Mouse (Mus musculus) liver, embryonic 16.5 days (tissue): Measurements from ENCODE around the gene Rtn4rl1. TPM values are rescaled to one million over a fixed set of nuclear protein-coding genes. Genes with fewer than 3 reads are reported as not detected.

ENCODE experiments used
- ATAC-seq: fragments of 200-750 bp; cut with Nextera tagmentation; 2 replicates; pipeline ENCODE4 v1.8.0; 2017; ENCODE audit warnings: low read depth, mild to moderate bottlenecking, moderate number of reproducible peaks, moderate library complexity
- H3K27ac ChIP-seq: fragments of 300-500 bp; sonication (generic); 2 replicates; pipeline ENCODE4 v1.5.1; 2014; ENCODE audit warnings: mild to moderate bottlenecking, low read length
- H3K27me3 ChIP-seq: fragments of 300-500 bp; sonication (generic); 2 replicates; pipeline ENCODE4 v1.6.1; 2014; ENCODE audit warnings: low read depth, low read length, mixed read lengths; ENCODE audit not compliant: control insufficient read depth, insufficient read depth
- H3K36me3 ChIP-seq: fragments of 300-500 bp; sonication (generic); 2 replicates; pipeline ENCODE4 v1.6.1; 2014; ENCODE audit warnings: mild to moderate bottlenecking; ENCODE audit not compliant: control insufficient read depth, insufficient read depth
- H3K4me1 ChIP-seq: fragments of 300-500 bp; sonication (generic); 2 replicates; pipeline ENCODE4 v1.6.1; 2014; ENCODE audit warnings: low read depth, low read length, mixed read lengths; ENCODE audit not compliant: control insufficient read depth
- H3K4me2 ChIP-seq: fragments of 300-500 bp; sonication (generic); 2 replicates; pipeline ENCODE4 v1.6.1; 2014; ENCODE audit warnings: low read depth, low read length, mixed read lengths
- H3K4me3 ChIP-seq: fragments of 300-500 bp; sonication (generic); 2 replicates; pipeline ENCODE4 v1.5.1; 2014; ENCODE audit warnings: low read depth, mild to moderate bottlenecking, low read length
- H3K9ac ChIP-seq: fragments of 300-500 bp; sonication (generic); 2 replicates; pipeline ENCODE4 v1.6.1; 2014; ENCODE audit warnings: low read depth, low read length
- H3K9me3 ChIP-seq: fragments of 300-500 bp; sonication (generic); replicated peaks from 2 replicates; pipeline ENCODE4 v1.6.1; 2016; ENCODE audit warnings: low read length; ENCODE audit not compliant: control insufficient read depth
- WGBS: fragments of 180-500 bp; shearing (Covaris S2); extraction: QIAGEN DNeasy Blood & Tissue Kit; methylation state at CpG from one replicate; pipeline ENCODE4 v1.1.7; 2014; ENCODE audit not compliant: insufficient replicate concordance; 5-methylcytosine and 5-hydroxymethylcytosine counted together
- polyA plus RNA-seq: library from polyadenylated mRNA; unstranded; fragments of >200 nt; fragmentation: Nextera tagmentation; extraction: Ambion mirVana; gene quantifications from 2 replicates; pipeline ENCODE4 v1.2.1, GENCODE M21; 2015

Gene Rtn4rl1
- polyA plus RNA-seq, 1 experiment from 2014 or later: 0.44 TPM

DNA sequence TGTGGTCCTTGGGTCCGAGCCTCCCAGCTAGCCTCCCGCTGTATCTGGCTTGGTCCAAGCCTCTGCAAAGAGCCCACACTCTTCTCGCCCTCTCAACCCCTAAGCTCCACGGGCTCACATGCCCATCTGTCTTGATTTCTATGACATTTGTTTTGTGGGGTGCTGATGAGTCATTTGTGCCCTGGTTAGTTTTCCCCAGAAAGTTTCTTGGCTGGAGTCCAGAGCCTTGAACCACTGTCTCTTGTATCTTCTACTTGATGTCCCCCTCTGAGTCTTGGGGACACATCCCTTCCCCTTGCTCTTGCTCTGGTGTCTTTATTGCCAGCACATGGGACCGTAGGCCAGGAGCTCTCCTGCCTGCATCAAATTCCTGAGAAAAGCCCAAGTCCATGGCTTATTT, 6.4 kb downstream of the Rtn4rl1 start:
- no peak overlapping the region for H3K9ac ChIP-seq
- H3K27me3 ChIP-seq: peaks cover 24% of the 10 kb centered on the region

DNA sequence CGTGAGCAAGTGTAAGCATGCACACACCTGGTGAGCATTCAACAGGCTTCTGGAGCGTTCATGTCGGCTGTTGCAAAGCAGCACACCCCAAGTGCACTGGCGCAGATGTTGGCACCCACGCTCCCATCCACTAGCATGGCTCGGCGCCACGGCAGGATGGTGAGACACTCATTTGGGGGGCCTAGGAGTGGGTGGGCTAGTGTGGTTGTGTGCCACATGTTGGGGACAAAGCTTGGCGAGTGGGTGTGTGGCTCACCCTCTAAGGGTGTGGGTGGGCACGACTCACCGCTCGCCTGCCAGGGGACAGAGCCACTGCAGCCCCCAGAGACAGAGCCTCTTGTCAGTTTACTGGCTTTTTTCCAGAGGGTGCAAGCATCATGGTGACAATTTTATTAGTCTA, 7.4 kb downstream of the Rtn4rl1 start:
- H3K27me3 ChIP-seq: peaks cover 14% of the 10 kb centered on the region
- WGBS: 79% methylated on average over 12 of the region's 12 CpGs
- H3K9me3 ChIP-seq: no peaks in the 10 kb centered on the region
- H3K4me1 ChIP-seq: peaks cover 5% of the 10 kb centered on the region
- no peak overlapping the region for H3K9ac ChIP-seq
- ATAC-seq: no peak
- no peak overlapping the region for H3K4me2 ChIP-seq
- H3K4me3 ChIP-seq: no peak overlapping the region
- no peaks in the 10 kb centered on the region for H3K36me3 ChIP-seq
- H3K27ac ChIP-seq: no peak overlapping the region

More for the DNA sequence above, 6.4 kb downstream of the Rtn4rl1 start:
- no peak for ATAC-seq
- Histone ChIP-seq H3K4me3 (no peak overlapping the region), H3K9me3 (no peaks in the 10 kb centered on the region), H3K4me2 (no peak overlapping the region), H3K4me1 (peaks cover 7% of the 10 kb centered on the region), H3K27ac (no peak overlapping the region), H3K36me3 (no peaks in the 10 kb centered on the region)
- 48% methylated on average over 5 of the region's 5 CpGs for WGBS

DNA sequence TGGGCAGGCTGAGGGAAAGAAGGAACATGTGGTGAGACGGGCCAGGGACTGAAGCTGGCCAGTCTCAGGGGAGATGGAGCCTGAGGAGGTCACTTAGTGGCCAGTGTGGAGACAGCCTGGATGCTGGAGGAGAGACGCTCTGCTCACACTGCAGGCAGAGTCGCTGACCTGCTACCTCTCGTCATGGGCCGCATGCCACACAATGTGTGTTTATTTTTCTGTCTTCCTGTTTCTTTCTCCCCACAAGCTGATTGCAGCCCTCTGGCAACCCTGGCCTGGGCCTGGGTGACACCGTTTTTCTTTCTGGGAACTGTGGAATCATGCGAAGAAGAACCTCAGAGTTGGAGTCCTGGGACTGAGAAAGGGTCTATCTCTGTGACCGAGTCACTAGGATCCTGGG, 8.1 kb downstream of the Rtn4rl1 start:
- Histone ChIP-seq H3K9ac (no peak overlapping the region), H3K36me3 (no peaks in the 10 kb centered on the region), H3K27me3 (peaks cover 7% of the 10 kb centered on the region), H3K4me1 (peaks cover 5% of the 10 kb centered on the region), H3K9me3 (no peaks in the 10 kb centered on the region), H3K4me3 (no peak overlapping the region), H3K27ac (no peak overlapping the region), H3K4me2 (no peak overlapping the region)
- ATAC-seq: no peak
- WGBS: 54% methylated on average over 8 of the region's 8 CpGs

DNA sequence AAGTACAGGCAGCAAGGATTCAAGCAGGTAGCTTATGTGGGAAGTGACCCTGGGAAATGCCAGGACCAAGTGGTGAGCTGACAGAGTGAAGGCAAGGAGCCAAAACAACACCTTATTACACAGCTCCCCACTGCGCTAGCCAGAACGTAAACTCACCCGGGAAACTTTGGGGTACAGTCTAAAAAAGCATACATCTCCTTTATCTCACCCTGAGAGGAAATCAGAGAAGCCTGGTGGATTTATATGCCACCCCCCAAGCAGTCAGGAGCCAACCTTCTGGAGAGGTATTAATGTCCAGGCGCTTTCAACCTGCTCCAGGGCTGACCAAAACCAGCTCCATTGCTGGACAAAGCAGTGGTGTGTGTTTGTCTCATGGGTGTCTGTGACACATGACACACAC, 10.3 kb downstream of the Rtn4rl1 start:
- Histone ChIP-seq H3K4me1 (peaks cover 8% of the 10 kb centered on the region), H3K27ac (no peak overlapping the region), H3K9me3 (no peaks in the 10 kb centered on the region), H3K4me3 (no peak overlapping the region), H3K4me2 (no peak overlapping the region), H3K9ac (no peak overlapping the region), H3K27me3 (no peaks in the 10 kb centered on the region), H3K36me3 (no peaks in the 10 kb centered on the region)
- WGBS: 73% methylated on average over 4 of the region's 4 CpGs
- no peak for ATAC-seq

DNA sequence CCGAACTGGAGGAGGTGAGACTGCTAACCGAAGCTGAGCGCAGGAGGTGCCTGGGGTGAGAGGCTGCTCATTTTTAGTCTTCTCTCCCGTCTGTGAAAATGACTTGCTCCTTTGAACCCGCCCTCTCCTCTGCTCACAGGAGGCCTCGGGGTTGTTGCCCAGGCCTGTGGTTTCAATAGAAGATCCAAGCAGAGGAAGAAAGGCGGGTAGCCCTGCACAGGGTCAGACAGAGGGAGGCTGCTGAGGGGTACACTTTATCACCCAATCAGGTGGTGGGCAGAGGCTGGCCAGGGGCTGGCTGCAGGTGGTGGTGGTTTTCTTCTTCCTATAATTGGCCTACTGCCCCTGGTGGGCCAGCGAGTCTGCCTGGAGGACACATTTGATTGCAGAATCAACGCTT, 10.9 kb downstream of the Rtn4rl1 start:
- Histone ChIP-seq H3K4me3 (no peak overlapping the region), H3K9ac (no peak overlapping the region), H3K9me3 (no peaks in the 10 kb centered on the region), H3K27ac (no peak overlapping the region), H3K36me3 (no peaks in the 10 kb centered on the region), H3K27me3 (no peaks in the 10 kb centered on the region), H3K4me1 (peaks cover 14% of the 10 kb centered on the region), H3K4me2 (no peak overlapping the region)
- ATAC-seq: no peak
- WGBS: 31% methylated on average over 9 of the region's 9 CpGs

DNA sequence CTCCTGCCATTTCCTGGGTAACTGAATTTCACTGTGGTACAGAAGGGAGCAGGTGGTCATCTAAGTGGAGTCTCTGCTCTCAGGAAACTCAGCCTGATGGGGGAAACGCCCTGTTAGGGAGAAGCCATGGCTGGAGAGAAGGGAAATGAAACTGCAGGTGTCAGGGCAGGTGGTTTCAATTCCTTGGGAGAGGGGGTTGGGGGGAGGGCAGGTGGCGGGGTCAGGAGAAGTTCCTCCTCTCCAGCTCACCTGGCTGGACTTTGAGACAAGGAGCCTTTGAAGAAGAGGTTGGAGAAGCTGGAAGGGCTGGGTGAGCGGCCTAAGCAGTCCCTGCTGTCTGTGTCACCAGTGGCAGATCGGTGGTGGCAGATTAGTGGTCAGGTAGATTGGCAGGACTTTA, 12.8 kb downstream of the Rtn4rl1 start:
- H3K27ac ChIP-seq: no peak overlapping the region
- 74% methylated on average over 4 of the region's 4 CpGs for WGBS
- H3K36me3 ChIP-seq: no peaks in the 10 kb centered on the region
- H3K9ac ChIP-seq: no peak overlapping the region
- no peaks in the 10 kb centered on the region for H3K27me3 ChIP-seq
- no peaks in the 10 kb centered on the region for H3K9me3 ChIP-seq
- H3K4me1 ChIP-seq: peaks cover 33% of the 10 kb centered on the region
- ATAC-seq: no peak
- no peak overlapping the region for H3K4me3 ChIP-seq
- no peak overlapping the region for H3K4me2 ChIP-seq

DNA sequence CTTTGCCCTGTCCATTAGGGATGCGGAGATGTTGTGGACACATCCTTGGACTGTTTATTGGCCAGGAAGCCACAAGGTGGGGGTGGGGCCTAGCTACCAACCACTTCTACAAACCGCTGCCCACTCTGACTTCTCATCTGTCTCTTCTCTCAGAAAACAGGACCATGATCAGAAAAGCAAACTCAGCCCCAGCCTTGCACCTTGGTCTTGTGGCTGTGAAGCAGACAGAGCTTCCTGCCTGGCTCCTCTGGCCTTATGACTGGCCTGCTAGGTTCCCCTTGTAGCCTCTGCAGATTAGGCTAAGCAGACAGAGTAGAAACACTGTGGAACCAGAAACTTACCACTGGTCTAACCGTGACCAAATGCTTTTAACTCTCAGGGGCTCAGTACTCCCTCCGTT, 15.8 kb downstream of the Rtn4rl1 start:
- WGBS: 50% methylated on average over 4 of the region's 4 CpGs
- no peaks in the 10 kb centered on the region; the same call in 1 of the 2 replicates for H3K27me3 ChIP-seq
- no peaks in the 10 kb centered on the region for H3K36me3 ChIP-seq
- H3K9me3 ChIP-seq: no peaks in the 10 kb centered on the region
- H3K9ac ChIP-seq: no peak overlapping the region
- no peak overlapping the region for H3K4me3 ChIP-seq
- H3K4me1 ChIP-seq: peaks cover 46% of the 10 kb centered on the region
- no peak for ATAC-seq
- H3K27ac ChIP-seq: peak overlapping the region; percentile 10
- no peak overlapping the region for H3K4me2 ChIP-seq

DNA sequence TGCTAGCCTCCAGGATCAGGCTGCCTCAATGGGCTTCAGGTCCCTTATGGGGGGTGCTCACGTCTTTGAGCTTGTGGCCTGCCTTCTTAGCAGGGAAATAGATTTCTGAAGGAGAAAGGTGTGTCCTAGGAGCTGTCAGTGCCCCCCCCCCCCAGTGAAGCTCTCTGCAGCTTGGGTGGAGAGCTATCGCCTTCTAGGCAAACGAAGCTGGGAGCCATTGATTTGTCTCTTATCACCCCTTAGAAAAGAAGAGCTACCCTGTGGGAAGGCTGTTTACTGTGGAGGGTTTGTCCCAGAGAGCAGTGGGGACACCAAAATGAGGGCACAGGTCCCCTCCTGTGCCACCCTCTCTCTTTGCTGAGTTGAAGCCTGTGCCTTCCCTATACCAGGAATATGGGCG, 16.5 kb downstream of the Rtn4rl1 start:
- Histone ChIP-seq H3K4me3 (no peak overlapping the region), H3K36me3 (no peaks in the 10 kb centered on the region), H3K27ac (peak overlapping the region; percentile 60), H3K9ac (0 out of 2 replicates have a peak overlapping the region, but pooled peaks have one; percentile 3), H3K9me3 (no peaks in the 10 kb centered on the region), H3K4me2 (peak overlapping the region; percentile 21), H3K27me3 (peaks cover 3% of the 10 kb centered on the region), H3K4me1 (peaks cover 49% of the 10 kb centered on the region)
- WGBS: 29% methylated on average over 4 of the region's 4 CpGs
- ATAC-seq: peak; percentile 74

DNA sequence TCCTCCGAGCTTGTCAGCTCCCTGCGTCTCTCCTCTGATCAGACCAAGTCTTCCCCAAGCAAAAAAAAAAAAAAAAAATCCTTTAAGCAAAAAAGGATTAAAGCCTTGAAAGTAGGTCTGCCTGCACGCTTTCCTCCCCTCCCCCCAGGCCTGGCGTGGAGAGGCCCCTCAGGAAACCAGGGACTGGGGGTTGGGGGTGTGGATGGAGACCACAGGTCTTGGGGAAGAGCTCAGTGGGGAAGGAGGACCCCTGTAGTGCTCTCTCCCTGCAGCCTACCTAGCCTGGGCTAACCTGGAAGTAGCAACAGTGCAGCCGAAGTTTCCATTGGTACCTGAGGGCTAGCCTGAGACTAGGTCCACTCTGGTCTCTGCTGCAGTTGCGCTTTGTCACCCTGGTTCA, 17.2 kb downstream of the Rtn4rl1 start:
- WGBS: 60% methylated on average over 6 of the region's 6 CpGs
- Histone ChIP-seq H3K4me3 (no peak overlapping the region), H3K36me3 (no peaks in the 10 kb centered on the region), H3K4me1 (peaks cover 49% of the 10 kb centered on the region), H3K9me3 (no peaks in the 10 kb centered on the region), H3K9ac (no peak overlapping the region), H3K27me3 (peaks cover 3% of the 10 kb centered on the region), H3K27ac (peak overlapping the region; percentile 17), H3K4me2 (0 out of 2 replicates have a peak overlapping the region, but pooled peaks have one; percentile 21)
- ATAC-seq: no peak
